Mouse (Mus musculus) heart, embryonic 14.5 days (tissue): Measurements from ENCODE around the gene Lif. TPM values are rescaled to one million over a fixed set of nuclear protein-coding genes. Genes with fewer than 3 reads are reported as not detected.

Experiments used
- ATAC-seq: fragments of 200-750 bp; cut with Nextera tagmentation; 2 replicates; pipeline ENCODE4 v1.8.0; 2017; ENCODE audit warnings: low read depth, moderate TSS enrichment; ENCODE audit not compliant: insufficient number of reproducible peaks, insufficient read depth, low FRiP score
- H3K27ac ChIP-seq, 2 experiments: fragments of 200-500 bp in 1 of 2; fragments of 300-500 bp in 1 of 2; sonication (generic) in 1 of 2; replicated peaks in 1 of 2; 2 replicates each; pipeline ENCODE4 v1.5.1; 2012 to 2014; ENCODE audit warnings: low read depth in 2 of 2, low read length in 2 of 2, control low read depth in 1 of 2, mild to moderate bottlenecking in 1 of 2, mixed read lengths in 1 of 2; ENCODE audit not compliant: control insufficient read depth in 1 of 2, insufficient read depth in 1 of 2
- H3K27me3 ChIP-seq: fragments of 300-500 bp; sonication (generic); 2 replicates; pipeline ENCODE4 v1.6.1; 2014; ENCODE audit warnings: mild to moderate bottlenecking, low read length, control low read depth; ENCODE audit not compliant: control insufficient read depth, insufficient read depth
- H3K36me3 ChIP-seq: fragments of 300-500 bp; sonication (generic); 2 replicates; pipeline ENCODE4 v1.6.1; 2014; ENCODE audit warnings: mild to moderate bottlenecking, control low read depth, low read length, mixed read lengths; ENCODE audit not compliant: control insufficient read depth, insufficient read depth
- H3K4me1 ChIP-seq, 2 experiments: fragments of 200-500 bp in 1 of 2; fragments of 300-500 bp in 1 of 2; sonication (generic) in 1 of 2; 2 replicates each; pipeline ENCODE4 v1.6.1; 2012 to 2014; ENCODE audit warnings: low read length in 2 of 2, control low read depth in 1 of 2, mixed read lengths in 1 of 2; ENCODE audit not compliant: control insufficient read depth in 2 of 2, insufficient read depth in 2 of 2
- H3K4me2 ChIP-seq: fragments of 300-500 bp; sonication (generic); 2 replicates; pipeline ENCODE4 v1.6.1; 2014; ENCODE audit warnings: mild to moderate bottlenecking, low read length
- H3K4me3 ChIP-seq, 2 experiments: fragments of 200-500 bp in 1 of 2; fragments of 300-500 bp in 1 of 2; sonication (generic) in 1 of 2; 2 replicates each; pipeline ENCODE4 v1.5.1; 2012 to 2014; ENCODE audit warnings: low read length in 2 of 2, mild to moderate bottlenecking in 2 of 2, control low read depth in 1 of 2, low read depth in 1 of 2, moderate library complexity in 1 of 2; ENCODE audit not compliant: control insufficient read depth in 1 of 2, insufficient read depth in 1 of 2
- H3K9ac ChIP-seq: fragments of 300-500 bp; sonication (generic); 2 replicates; pipeline ENCODE4 v1.6.1; 2014; ENCODE audit warnings: mild to moderate bottlenecking, low read length
- H3K9me3 ChIP-seq: fragments of 300-500 bp; sonication (generic); 2 replicates; pipeline ENCODE4 v1.6.1; 2016; ENCODE audit warnings: low read length, control low read depth; ENCODE audit not compliant: control insufficient read depth
- WGBS: fragments of 180-500 bp; shearing (Covaris S2); extraction: QIAGEN DNeasy Blood & Tissue Kit; methylation state at CpG from one replicate; pipeline ENCODE4 v1.1.7; 2014; 5-methylcytosine and 5-hydroxymethylcytosine counted together
- polyA plus RNA-seq: library from polyadenylated mRNA; unstranded; fragments of >200 nt; fragmentation: Nextera tagmentation; extraction: Ambion mirVana; gene quantifications from 2 replicates; pipeline ENCODE4 v1.2.1, GENCODE M21; 2014

The Lif gene
- polyA plus RNA-seq, 1 experiment from 2014 or later = 0.24 TPM

DNA sequence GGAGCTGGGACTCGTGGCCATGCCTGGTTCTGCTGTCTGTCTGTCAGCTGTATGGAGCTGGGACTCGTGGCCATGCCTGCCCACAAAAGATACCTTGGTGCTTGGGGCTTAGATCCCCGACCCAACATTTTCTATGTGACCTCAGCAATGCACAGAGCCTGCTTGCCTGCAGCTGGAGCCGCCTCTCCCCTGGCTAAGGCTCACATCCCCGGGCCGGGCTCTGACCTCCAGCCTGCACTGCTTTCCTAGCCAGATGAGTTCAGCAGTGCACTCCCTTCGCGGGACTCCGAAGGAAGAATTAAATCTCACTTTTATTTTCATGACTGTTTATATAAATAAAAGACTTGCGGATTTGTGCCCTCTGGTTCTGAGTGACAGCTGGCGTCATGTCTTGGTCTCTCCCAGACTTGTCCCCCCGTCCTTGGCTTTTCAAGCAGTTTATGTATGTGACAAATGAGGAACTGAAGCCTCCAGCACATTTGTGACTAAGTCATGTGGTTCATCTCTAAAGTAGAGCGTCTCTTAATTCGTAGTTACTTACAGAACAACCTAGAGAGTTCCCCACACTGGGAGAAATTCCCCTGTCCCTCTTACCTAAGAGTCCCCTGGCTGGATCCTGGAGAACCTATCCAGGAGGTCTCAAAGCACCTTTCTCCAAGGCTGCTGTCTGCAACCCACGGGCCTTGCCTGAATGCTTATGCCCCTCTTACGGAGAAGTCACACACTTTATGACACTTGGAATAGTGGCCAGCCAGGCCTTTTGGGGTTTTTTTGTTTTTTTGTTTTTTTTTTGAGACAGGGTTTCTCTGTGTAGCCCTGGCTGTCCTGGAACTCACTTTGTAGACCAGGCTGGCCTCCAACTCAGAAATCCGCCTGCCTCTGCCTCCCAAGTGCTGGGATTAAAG lies 35.1 kb upstream of the Lif start:
- Histone ChIP-seq H3K27ac (no peak overlapping the region), H3K4me3 (no peak overlapping the region), H3K36me3 (no peaks in the 10 kb centered on the region), H3K4me1 (peaks cover 10 to 12% of the 10 kb centered on the region in 2 experiments), H3K9me3 (no peaks in the 10 kb centered on the region), H3K9ac (no peak overlapping the region), H3K27me3 (no peaks in the 10 kb centered on the region; the same call in 1 of the 2 replicates), H3K4me2 (no peak overlapping the region)
- no peak for ATAC-seq
- WGBS = 73% methylated on average over 17 of the region's 17 CpGs

DNA sequence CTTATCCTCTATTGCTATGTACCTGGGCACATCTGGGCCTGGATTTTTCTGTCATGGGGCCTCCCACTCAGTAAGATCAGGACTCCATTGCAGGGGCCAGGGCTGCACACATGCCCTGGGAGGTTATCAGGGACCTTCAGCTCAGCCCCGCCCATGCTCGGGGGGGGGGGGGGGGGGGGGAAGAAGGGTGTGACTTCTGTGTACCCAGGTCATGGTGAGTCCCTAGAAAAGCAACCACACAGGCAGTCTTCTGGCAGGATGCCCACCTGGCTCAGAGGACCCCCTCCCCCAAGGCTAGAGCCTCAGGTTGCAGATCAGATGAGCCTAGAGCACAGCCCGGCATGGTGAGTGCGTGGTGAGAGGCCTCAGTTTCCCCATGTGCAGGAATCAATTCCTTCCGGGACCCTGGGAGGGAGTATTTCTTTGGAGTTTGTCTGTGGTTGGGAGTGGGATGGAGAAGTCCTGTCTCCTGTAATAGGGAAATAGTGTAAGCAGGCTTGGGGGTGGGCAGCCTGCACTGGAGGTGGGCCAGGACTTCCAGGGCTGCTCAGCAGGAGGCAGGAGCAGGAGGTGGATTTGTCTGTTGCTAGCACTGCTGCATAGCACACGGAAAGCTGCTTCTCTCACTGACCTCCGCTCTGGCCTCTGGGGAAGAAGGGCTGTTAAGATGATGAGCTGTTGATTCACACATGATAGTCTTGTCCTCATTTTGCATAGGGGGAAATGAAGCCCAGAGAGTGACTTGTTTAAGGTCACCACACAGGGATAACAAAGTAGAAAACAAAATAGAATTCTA lies 33.8 kb upstream of the Lif start:
- no peaks in the 10 kb centered on the region for H3K9me3 ChIP-seq
- H3K4me3 ChIP-seq = no peak overlapping the region
- no peak for ATAC-seq
- no peak overlapping the region for H3K4me2 ChIP-seq
- H3K9ac ChIP-seq = no peak overlapping the region
- WGBS = 18% methylated on average over 7 of the region's 7 CpGs
- H3K27me3 ChIP-seq = no peaks in the 10 kb centered on the region; the same call in 1 of the 2 replicates
- no peaks in the 10 kb centered on the region for H3K36me3 ChIP-seq
- no peak overlapping the region for H3K27ac ChIP-seq
- H3K4me1 ChIP-seq = peaks cover 2 to 6% of the 10 kb centered on the region in 2 experiments; a peak in 3 of 4 replicates

DNA sequence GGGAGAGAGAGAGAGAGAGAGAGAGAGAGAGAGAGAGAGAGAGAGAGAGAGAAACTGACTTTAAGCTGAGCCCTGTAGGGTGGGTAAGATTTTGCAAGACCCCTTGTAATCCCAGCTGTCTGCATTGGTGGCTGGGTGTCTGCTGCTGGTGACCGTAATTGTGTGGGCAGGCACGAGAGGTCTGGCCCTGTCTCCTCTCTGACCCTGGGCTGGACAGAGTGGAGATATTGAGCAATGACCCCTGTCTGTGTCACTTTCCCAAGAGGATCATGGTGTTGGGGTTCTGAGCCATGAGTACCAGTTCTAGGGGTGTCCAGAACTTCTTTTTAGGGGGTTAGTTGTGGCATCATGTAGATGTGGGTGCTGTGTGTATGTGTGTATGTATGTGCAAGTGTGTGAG lies 33.1 kb upstream of the Lif start:
- H3K9ac ChIP-seq = no peak overlapping the region; the same call in 1 of the 2 replicates
- no peaks in the 10 kb centered on the region; the same call in 1 of the 2 replicates for H3K27me3 ChIP-seq
- 42% methylated on average over 2 of the region's 2 CpGs for WGBS
- H3K4me1 ChIP-seq = peaks cover 2% of the 10 kb centered on the region in 2 experiments; a peak in 2 of 4 replicates
- ATAC-seq = no peak
- no peak overlapping the region for H3K27ac ChIP-seq
- no peaks in the 10 kb centered on the region for H3K9me3 ChIP-seq
- no peaks in the 10 kb centered on the region for H3K36me3 ChIP-seq
- no peak overlapping the region for H3K4me3 ChIP-seq
- no peak overlapping the region for H3K4me2 ChIP-seq

DNA sequence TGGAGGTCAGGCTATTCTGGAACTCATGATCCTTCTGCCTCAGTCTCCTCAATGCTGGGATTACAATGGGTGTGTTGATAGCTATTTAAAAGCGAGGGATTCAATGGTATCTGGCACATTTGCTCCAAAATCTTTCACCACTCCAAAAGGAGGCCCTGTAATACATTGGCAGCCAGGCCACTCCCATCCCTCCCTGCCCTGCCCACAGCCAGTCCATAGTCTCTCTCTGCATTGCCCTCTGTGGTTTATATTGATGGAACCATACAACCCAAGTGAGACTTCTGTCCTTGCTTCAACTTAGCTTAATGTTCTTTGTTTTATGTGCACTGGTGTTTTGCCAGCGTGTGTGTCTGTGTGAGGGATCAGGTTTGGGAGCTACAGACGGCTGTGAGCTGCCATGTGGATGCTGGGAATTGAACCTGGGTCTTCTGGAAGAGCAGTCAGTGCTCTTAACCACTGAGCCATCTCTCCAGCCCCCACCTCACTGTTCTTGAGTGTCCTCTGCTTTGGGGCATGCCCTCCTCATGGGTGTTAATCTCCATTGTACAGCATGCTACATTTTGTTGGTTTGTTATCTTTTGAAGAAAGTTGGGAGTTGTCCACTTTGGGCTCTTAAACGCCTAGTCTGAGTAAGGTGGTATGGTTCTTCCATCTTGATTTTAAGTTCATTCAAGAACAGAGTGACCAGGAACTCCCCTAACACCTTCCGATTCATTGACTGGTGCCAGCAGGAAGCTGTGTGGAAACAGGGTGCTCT lies 30.6 kb upstream of the Lif start:
- H3K36me3 ChIP-seq = no peaks in the 10 kb centered on the region
- no peak for ATAC-seq
- WGBS = 67% methylated on average over 5 of the region's 5 CpGs
- no peak overlapping the region for H3K9ac ChIP-seq
- H3K27me3 ChIP-seq = no peaks in the 10 kb centered on the region
- no peaks in the 10 kb centered on the region; a peak in 1 of 4 replicates for H3K4me1 ChIP-seq
- H3K4me3 ChIP-seq = no peak overlapping the region
- no peak overlapping the region for H3K4me2 ChIP-seq
- H3K27ac ChIP-seq = no peak overlapping the region
- no peaks in the 10 kb centered on the region for H3K9me3 ChIP-seq

DNA sequence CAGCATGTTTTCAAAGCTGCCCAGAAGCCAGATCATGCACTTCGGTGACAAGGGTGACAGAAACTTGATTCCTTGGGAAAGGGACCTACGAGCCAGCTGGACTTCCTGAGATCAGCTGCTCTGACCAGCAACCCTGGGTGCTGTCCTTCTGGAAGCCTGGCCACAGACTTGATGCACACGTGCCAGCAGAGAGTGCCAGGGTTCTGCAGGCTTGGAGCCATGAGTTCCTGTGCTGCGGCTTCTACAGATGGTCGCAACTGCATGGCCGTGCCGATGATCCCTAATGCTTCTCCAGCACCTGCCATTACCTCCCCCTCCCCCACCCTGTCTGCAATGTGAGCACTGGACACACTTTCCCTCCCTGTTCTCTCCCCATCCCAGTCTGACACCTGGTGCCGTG lies 28.9 kb upstream of the Lif start:
- WGBS = 28% methylated on average over 8 of the region's 8 CpGs

DNA sequence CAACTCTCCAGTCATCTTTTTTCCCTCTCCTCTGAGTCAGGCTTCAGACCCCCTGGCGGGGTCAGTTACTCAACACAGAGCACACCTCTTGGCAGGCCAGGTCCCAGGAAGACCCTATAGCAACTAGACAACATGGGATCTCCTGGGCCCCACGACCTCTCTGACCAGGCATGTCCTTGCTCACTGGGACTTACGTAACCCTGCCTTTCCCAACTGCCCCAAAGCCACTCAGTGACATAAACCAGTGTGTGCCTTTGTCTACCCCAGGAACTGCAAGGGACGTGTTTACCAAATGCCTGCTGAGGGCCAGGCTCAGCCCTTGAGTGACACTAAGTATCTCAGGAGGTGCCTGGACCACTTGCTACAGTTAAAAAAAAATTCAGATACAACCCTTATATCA lies 27.5 kb upstream of the Lif start:
- no peaks in the 10 kb centered on the region for H3K9me3 ChIP-seq
- H3K4me1 ChIP-seq = peaks cover 0 to 2% of the 10 kb centered on the region in 2 experiments; a peak in 1 of 4 replicates
- no peak for ATAC-seq
- H3K27me3 ChIP-seq = no peaks in the 10 kb centered on the region
- 55% methylated on average over 4 of the region's 4 CpGs for WGBS
- no peaks in the 10 kb centered on the region for H3K36me3 ChIP-seq
- H3K27ac ChIP-seq = no peak overlapping the region
- no peak overlapping the region for H3K4me2 ChIP-seq
- H3K4me3 ChIP-seq = no peak overlapping the region
- no peak overlapping the region for H3K9ac ChIP-seq

More for the DNA sequence above, 28.9 kb upstream of the Lif start:
- Histone ChIP-seq H3K27ac (no peak overlapping the region), H3K4me2 (no peak overlapping the region), H3K9ac (no peak overlapping the region), H3K27me3 (no peaks in the 10 kb centered on the region), H3K4me3 (no peak overlapping the region), H3K36me3 (no peaks in the 10 kb centered on the region), H3K9me3 (no peaks in the 10 kb centered on the region), H3K4me1 (peaks cover 0 to 2% of the 10 kb centered on the region in 2 experiments; a peak in 1 of 4 replicates)
- no peak for ATAC-seq

DNA sequence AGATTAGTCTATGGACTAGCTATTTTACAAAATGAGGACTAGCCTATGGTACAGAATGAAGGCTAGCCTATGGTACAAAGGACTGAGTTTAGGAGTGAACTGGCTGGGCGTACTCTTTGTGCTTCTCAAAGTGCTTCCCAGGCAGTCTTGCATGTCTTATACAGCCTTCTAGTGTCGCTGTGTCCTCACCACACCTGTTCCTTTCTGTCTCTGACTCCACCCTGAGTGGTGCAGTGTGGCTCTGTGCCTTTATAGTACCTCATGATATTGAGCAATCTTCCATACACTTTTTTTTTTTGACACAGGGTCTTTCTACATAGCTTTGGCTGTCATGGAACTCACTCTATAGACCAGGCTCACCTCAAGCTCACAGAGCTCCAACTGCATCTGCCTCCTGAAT lies 25.9 kb upstream of the Lif start:
- no peak for ATAC-seq
- no peaks in the 10 kb centered on the region for H3K36me3 ChIP-seq
- no peaks in the 10 kb centered on the region for H3K27me3 ChIP-seq
- H3K4me1 ChIP-seq = peaks cover 2 to 5% of the 10 kb centered on the region in 2 experiments; a peak in 2 of 4 replicates
- H3K4me2 ChIP-seq = no peak overlapping the region
- H3K9me3 ChIP-seq = no peaks in the 10 kb centered on the region
- no peak overlapping the region for H3K27ac ChIP-seq
- H3K4me3 ChIP-seq = no peak overlapping the region
- H3K9ac ChIP-seq = no peak overlapping the region
- 90% methylated on average over 2 of the region's 2 CpGs for WGBS
